Mouse (Mus musculus): Measurements from ENCODE around the gene Slc43a1.

DNA sequence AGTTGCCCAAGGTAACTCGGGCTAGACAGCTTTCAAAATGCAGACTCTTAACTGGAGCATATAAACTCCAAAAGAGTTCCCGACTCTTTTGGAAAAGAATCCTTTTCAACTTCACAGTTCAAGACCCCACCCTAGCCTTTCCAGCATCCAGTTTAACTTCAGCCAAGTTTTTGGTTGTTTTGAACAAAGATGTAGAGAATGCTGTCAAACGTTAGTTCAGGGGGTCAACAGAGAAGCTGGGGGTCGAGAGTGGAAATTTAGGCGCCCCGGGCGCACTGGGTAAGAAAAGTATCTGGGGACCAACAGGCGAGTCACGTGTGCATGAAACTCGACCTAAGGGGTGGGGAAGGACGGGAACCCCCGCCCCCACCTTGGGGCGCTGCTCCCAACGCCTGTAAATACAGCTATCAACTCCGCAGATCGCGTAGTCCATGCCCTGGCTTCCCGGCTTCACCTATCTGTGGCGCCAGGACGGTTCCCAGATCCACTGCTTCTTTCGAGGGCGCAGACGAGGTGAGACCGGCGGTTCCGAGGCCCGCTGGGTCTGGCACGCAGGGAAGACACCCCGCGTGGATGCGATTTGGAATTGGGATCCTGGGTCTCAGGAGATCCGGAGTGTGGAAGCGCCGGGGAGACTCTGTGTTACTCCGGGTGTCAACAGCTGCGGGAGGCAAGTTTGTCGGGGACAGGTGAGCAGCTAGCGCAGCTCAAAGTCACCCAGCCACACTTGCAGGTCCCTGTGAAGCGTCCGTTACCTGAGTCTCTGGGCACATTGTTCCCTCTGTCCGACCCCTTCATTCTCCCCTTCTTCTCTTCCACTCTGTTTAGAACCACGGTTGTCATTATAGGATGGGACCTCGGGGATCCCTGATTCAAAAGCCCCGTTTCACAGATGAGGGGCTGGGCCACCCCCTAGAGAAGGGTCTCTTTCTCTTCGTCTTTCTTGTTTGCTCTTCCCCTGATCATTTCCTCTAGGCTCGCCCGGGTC is 637 bp downstream of the Slc43a1 start:
- TF ChIP-seq CTCF (IDR thresholded peaks at IDR 0.05; ENCODE audit: low read depth, low read length) (no peak), POLR2A (IDR thresholded peaks at IDR 0.05; ENCODE audit: borderline replicate concordance, low read depth, low read length) (no peak)
